Mouse (Mus musculus) lung, postnatal 0 days (tissue): ENCODE data around the gene Rgs16.

ENCODE experiments used
- CTCF ChIP-seq: IDR thresholded peaks from 2 replicates; pipeline ENCODE4 v1.5.1; 2016; ENCODE audit warnings: antibody characterized with exemption, mild to moderate bottlenecking
- EP300 ChIP-seq: IDR thresholded peaks from 2 replicates; pipeline ENCODE4 v1.6.1; 2016; ENCODE audit warnings: antibody characterized with exemption, mild to moderate bottlenecking, control low read depth

GRCm38 (mm10) chr1:153692526-153692925 lies 47.6 kb upstream of the Rgs16 start:
- no peak for TF ChIP-seq CTCF
- no peak for TF ChIP-seq EP300
